Mouse (Mus musculus) liver, embryonic 12.5 days (tissue): ENCODE results near the gene Klk6. TPM values are rescaled to one million over a fixed set of nuclear protein-coding genes. Genes with fewer than 3 reads are reported as not detected.

Source experiments
- ATAC-seq: fragments of 200-750 bp; cut with Nextera tagmentation; 2 replicates; pipeline ENCODE4 v1.8.0; 2017; ENCODE audit warnings: moderate number of reproducible peaks, mild to moderate bottlenecking, moderate library complexity
- H3K27ac ChIP-seq: fragments of 300-500 bp; sonication (generic); 2 replicates; pipeline ENCODE4 v1.5.1; 2016; ENCODE audit warnings: mild to moderate bottlenecking
- H3K27me3 ChIP-seq: fragments of 300-500 bp; sonication (generic); replicated peaks from 2 replicates; pipeline ENCODE4 v1.6.1; 2016; ENCODE audit warnings: mild to moderate bottlenecking, moderate library complexity
- H3K36me3 ChIP-seq: fragments of 300-500 bp; sonication (generic); 2 replicates; pipeline ENCODE4 v1.6.1; 2016; ENCODE audit warnings: mild to moderate bottlenecking, moderate library complexity
- H3K4me1 ChIP-seq: fragments of 300-500 bp; sonication (generic); 2 replicates; pipeline ENCODE4 v1.6.1; 2016
- H3K4me2 ChIP-seq: fragments of 300-500 bp; sonication (generic); 2 replicates; pipeline ENCODE4 v1.6.1; 2016; ENCODE audit warnings: mild to moderate bottlenecking, moderate library complexity
- H3K4me3 ChIP-seq: fragments of 300-500 bp; sonication (generic); 2 replicates; pipeline ENCODE4 v1.5.1; 2016; ENCODE audit warnings: mild to moderate bottlenecking, moderate library complexity
- H3K9ac ChIP-seq: fragments of 300-500 bp; sonication (generic); 2 replicates; pipeline ENCODE4 v1.6.1; 2016; ENCODE audit warnings: mild to moderate bottlenecking, moderate library complexity
- H3K9me3 ChIP-seq: fragments of 300-500 bp; sonication (generic); replicated peaks from 2 replicates; pipeline ENCODE4 v1.6.1; 2016; ENCODE audit warnings: mild to moderate bottlenecking, moderate library complexity
- WGBS: fragments of 180-500 bp; shearing (Covaris S2); methylation state at CpG from one replicate; pipeline ENCODE4 v1.1.7; 2016; ENCODE audit not compliant: insufficient replicate concordance; 5-methylcytosine and 5-hydroxymethylcytosine counted together
- polyA plus RNA-seq: library from polyadenylated mRNA; unstranded; fragments of >200 nt; fragmentation: Nextera tagmentation; extraction: Ambion mirVana; gene quantifications from 2 replicates; pipeline ENCODE4 v1.2.1, GENCODE M21; 2016

Klk6 gene
- polyA plus RNA-seq, 1 experiment from 2014 or later, result not detected

DNA sequence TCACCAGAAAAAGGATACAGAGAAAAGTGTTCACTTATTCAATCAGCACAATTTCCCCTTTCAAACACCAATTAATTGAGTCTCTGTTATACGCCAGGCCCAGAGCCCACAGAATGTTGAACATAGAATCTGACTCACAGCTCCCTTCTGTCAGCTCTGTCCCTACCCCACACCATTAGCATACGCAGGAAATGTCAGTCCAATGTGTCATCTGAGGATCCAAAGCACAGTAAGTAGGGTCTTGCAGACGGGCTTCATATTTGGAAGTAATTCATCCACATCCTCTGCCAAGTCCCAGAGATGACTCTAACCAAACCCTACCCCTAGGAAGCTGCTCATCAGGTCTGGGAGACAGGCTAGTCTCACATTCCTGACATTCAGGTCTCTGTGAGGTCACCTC is 36.2 kb upstream of the Klk6 start:
- Histone ChIP-seq H3K9ac (no peak overlapping the region), H3K36me3 (no peaks in the 10 kb centered on the region), H3K9me3 (no peaks in the 10 kb centered on the region), H3K4me3 (no peak overlapping the region), H3K27ac (no peak overlapping the region), H3K4me1 (no peaks in the 10 kb centered on the region), H3K27me3 (peaks cover 19% of the 10 kb centered on the region), H3K4me2 (no peak overlapping the region)
- WGBS, result 55% methylated on average over 3 of the region's 3 CpGs
- ATAC-seq, result no peak

DNA sequence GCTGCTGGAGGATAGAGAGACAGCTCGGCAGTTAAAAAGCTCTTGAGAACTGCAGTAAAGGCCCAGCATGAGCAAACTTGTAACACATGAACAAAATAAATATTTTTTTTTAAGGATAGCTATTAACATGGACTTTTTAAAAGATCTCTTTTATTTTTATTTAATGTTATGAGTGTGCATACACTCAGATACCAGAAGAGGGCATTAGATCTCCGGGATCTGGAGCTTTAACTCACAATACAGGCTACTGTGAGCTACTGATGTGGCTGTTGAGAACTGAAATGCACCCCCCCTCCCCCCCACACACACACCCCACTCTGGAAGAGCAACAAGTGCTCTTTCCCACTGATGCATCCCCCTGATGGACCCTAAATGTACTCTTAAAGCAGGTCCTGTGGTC is 35.0 kb upstream of the Klk6 start:
- H3K4me1 ChIP-seq, result no peaks in the 10 kb centered on the region
- 43% methylated on average over 2 of the region's 2 CpGs for whole genome bisulfite sequencing
- no peak overlapping the region for H3K4me3 ChIP-seq
- no peak overlapping the region for H3K27ac ChIP-seq
- H3K9me3 ChIP-seq, result no peaks in the 10 kb centered on the region
- peaks cover 7% of the 10 kb centered on the region; the same call in 1 of the 2 replicates for H3K27me3 ChIP-seq
- no peaks in the 10 kb centered on the region for H3K36me3 ChIP-seq
- H3K9ac ChIP-seq, result no peak overlapping the region
- H3K4me2 ChIP-seq, result no peak overlapping the region
- no peak for ATAC-seq

DNA sequence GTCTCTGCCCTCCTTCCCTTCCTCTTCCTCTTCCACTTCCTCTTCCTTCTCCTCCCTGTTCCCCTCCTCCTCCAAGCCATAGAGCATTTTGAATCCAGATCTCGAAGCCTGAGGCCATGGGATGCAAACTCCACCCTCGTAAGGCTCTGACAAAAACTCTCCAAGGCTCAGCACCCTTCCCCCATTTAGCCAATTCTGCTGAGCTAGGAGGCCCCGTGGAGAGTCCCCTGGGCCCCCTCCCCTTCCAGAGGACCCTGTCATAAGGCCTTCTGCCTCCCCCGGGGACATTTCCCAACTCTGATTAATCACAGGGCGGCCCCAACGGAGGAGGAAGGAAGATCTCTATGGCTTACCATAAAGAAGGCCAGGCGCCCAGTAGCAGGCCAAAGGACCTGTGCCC is 32.7 kb upstream of the Klk6 start, which contains the start of gene Klk9:
Klk9 (plus strand) TSS at position 301 of the 400 bp plus-strand sequence.
- Histone ChIP-seq H3K27me3 (peaks cover 18% of the 10 kb centered on the region), H3K9me3 (no peaks in the 10 kb centered on the region), H3K27ac (no peak within 1 kb of the TSS), H3K4me2 (no peak within 1 kb of the TSS), H3K9ac (no peak within 1 kb of the TSS), H3K4me3 (no peak within 1 kb of the TSS), H3K4me1 (peaks cover 3% of the 10 kb centered on the region; the same call in 1 of the 2 replicates), H3K36me3 (no peaks in the 10 kb centered on the region)
- no peak for ATAC-seq
- WGBS, result 42% methylated on average over 7 of the region's 7 CpGs

DNA sequence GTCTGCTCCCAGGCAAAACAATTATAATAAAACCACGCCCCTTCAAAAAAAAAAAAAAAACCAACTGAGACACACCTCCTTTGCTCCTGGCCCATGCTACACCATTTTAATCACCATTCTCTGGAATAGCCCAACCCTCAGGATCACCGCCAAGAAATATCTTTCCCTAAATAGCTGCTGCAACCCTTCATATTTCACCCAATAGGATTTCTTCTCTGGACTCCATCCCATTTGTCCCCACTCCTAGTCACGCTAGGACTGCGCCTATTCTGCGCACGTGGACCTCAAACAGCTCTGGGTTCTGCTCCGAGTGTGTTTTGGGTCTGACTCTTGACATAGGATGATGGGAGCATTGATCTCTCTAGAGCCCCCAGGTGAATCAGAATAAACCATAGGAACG is 27.9 kb upstream of the Klk6 start:
- Histone ChIP-seq H3K27me3 (peaks cover 37% of the 10 kb centered on the region), H3K27ac (no peak overlapping the region), H3K9ac (no peak overlapping the region), H3K4me1 (peaks cover 7% of the 10 kb centered on the region; the same call in 1 of the 2 replicates), H3K4me3 (peak overlapping the region; percentile 50), H3K4me2 (peak overlapping the region; percentile 67), H3K36me3 (no peaks in the 10 kb centered on the region), H3K9me3 (no peaks in the 10 kb centered on the region)
- 14% methylated on average over 8 of the region's 8 CpGs for WGBS
- ATAC-seq, result no peak

DNA sequence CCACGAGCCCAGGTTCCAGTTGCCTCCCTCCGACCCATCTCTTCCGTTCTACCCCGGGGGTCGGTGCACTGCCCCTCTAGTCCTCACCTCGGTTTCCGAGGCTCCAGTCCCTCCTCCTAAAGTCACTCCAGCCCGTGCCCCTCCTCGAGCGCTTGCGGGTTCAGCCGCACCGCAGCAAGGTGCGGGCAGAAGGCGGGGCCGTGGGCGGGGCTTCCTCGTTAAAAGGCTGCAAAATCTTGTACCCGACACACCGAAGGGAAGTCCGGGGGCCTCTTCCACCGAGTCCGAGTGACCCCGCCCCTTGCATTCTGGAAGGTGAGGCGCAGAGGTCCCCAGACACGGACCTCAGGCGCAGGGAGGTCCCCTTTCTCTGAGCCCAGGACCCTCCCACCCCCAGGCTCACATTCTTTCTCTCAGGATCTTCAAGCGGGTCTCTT is 26.9 kb upstream of the Klk6 start, which contains the start of gene Klk8:
Klk8 (plus strand) TSS at position 245 of the 437 bp plus-strand sequence.
- H3K9me3 ChIP-seq, result no peaks in the 10 kb centered on the region
- WGBS, result under 1% methylated on average over 28 of the region's 28 CpGs
- no peaks in the 10 kb centered on the region for H3K36me3 ChIP-seq
- peak within 1 kb of the TSS; percentile 50 for H3K4me3 ChIP-seq
- H3K9ac ChIP-seq, result no peak within 1 kb of the TSS
- ATAC-seq, result no peak
- peaks cover 37% of the 10 kb centered on the region for H3K27me3 ChIP-seq
- H3K4me1 ChIP-seq, result peaks cover 7% of the 10 kb centered on the region; the same call in 1 of the 2 replicates
- no peak within 1 kb of the TSS for H3K27ac ChIP-seq
- peak within 1 kb of the TSS; percentile 67 for H3K4me2 ChIP-seq

DNA sequence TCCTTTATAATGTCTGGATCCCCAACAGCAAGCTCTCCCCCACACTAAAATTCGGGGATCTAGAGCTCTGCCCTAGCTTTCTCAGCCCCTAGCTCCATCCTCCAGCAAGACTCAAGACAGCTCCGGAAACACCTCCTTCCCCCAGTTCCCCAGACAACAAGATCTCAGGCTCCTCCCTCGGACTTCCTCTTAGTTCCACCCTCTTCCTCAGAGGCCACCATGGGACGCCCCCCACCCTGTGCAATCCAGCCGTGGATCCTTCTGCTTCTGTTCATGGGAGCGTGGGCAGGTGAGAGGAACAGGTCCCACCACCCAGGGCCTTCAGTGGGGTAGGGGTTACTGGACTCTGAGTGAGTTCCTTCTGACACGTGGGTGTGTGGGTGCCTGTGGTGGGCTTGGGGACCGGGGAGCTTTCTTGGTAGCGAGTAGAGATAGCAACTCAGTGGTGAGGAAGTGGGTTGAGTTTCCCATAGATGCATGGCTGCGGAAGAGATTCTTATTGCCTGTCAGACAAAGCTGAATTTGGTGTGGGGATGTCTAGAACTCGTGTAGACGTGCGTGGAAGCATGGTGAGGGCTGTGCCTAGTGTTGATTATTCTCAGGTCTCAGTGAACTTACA is 26.3 kb upstream of the Klk6 start:
- peak; percentile 44; the same call in 1 of the 2 replicates for ATAC-seq
- Histone ChIP-seq H3K9me3 (no peaks in the 10 kb centered on the region), H3K27ac (no peak overlapping the region), H3K9ac (no peak overlapping the region), H3K27me3 (peaks cover 37% of the 10 kb centered on the region), H3K4me1 (peaks cover 7% of the 10 kb centered on the region; the same call in 1 of the 2 replicates), H3K36me3 (no peaks in the 10 kb centered on the region), H3K4me2 (peak overlapping the region; percentile 67), H3K4me3 (peak overlapping the region; percentile 50)
- 9% methylated on average over 13 of the region's 13 CpGs for WGBS

DNA sequence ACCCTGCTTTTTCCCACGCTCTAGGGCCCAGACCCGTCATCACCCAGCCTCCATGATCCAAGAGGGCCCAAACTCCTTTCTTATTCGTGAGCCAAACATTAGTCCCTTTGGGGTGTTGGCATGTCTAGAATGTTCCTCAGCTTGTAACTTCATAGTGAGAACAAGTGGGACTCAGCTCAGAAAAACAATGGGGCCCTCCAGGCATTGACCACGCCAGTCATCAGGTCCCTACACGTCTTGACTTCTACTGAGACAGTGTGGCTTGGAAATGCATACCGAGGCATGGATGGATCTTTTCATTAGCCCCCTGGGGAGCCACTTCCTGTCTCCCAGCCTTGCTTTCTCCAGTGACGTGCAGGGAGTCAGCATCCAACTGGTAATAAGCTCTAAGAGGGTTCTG is 24.4 kb upstream of the Klk6 start:
- WGBS, result 62% methylated on average over 7 of the region's 7 CpGs
- Histone ChIP-seq H3K4me2 (no peak overlapping the region), H3K27ac (no peak overlapping the region), H3K9me3 (no peaks in the 10 kb centered on the region), H3K4me1 (peaks cover 7% of the 10 kb centered on the region; the same call in 1 of the 2 replicates), H3K36me3 (0 out of 2 replicates have a peak, but pooled peaks cover 3% of the 10 kb centered on the region), H3K9ac (no peak overlapping the region), H3K27me3 (peaks cover 36% of the 10 kb centered on the region), H3K4me3 (no peak overlapping the region)
- no peak for ATAC-seq

DNA sequence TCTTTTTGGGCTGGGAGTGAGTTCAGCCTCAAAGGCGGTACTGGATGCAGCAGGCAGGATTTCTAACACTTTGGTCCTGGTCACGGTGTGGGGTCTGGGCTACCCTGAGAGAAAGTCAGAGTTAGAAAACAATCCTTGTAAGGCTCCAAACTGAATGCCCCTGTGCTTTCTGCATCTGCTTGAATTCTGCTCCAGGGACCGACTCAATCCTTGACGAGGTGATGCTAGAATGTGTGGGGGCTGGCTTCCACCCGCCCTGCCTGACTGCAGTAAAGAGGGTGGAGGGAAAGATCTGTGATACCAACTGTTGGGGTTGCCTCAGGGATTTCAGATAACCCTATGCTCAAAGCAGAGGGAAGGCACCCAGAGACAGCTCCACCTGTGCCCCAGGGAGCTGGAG is 13.3 kb upstream of the Klk6 start, which contains the start of gene Klk7:
Klk7 (plus strand) TSS at position 301 of the 400 bp plus-strand sequence.
- H3K27ac ChIP-seq, result no peak within 1 kb of the TSS
- no peaks in the 10 kb centered on the region for H3K4me1 ChIP-seq
- no peaks in the 10 kb centered on the region for H3K9me3 ChIP-seq
- H3K4me3 ChIP-seq, result no peak within 1 kb of the TSS
- no peak for ATAC-seq
- H3K36me3 ChIP-seq, result no peaks in the 10 kb centered on the region
- H3K27me3 ChIP-seq, result no peaks in the 10 kb centered on the region
- no peak within 1 kb of the TSS for H3K4me2 ChIP-seq
- 45% methylated on average over 5 of the region's 5 CpGs for WGBS
- H3K9ac ChIP-seq, result no peak within 1 kb of the TSS

DNA sequence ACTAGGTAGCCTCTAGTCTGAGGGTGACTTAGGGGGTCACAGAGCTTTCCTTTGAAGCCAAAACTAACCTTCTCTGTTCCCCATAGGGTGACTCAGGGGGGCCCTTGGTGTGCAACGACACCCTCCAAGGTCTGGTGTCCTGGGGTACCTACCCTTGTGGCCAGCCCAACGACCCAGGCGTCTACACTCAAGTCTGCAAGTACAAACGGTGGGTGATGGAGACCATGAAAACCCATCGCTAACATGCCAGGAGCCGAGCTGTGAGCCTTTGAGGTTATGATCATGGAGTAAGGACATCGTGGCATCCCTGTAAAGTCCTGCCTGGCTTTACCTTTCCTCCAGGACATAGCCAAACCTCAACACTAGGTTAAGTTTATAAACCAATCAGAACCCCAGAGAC is 9.1 kb upstream of the Klk6 start:
- WGBS, result 71% methylated on average over 7 of the region's 7 CpGs
- H3K4me3 ChIP-seq, result no peak overlapping the region
- ATAC-seq, result no peak
- H3K27me3 ChIP-seq, result no peaks in the 10 kb centered on the region
- no peaks in the 10 kb centered on the region for H3K9me3 ChIP-seq
- H3K9ac ChIP-seq, result no peak overlapping the region
- no peaks in the 10 kb centered on the region for H3K36me3 ChIP-seq
- H3K4me2 ChIP-seq, result no peak overlapping the region
- H3K27ac ChIP-seq, result no peak overlapping the region
- no peaks in the 10 kb centered on the region for H3K4me1 ChIP-seq

DNA sequence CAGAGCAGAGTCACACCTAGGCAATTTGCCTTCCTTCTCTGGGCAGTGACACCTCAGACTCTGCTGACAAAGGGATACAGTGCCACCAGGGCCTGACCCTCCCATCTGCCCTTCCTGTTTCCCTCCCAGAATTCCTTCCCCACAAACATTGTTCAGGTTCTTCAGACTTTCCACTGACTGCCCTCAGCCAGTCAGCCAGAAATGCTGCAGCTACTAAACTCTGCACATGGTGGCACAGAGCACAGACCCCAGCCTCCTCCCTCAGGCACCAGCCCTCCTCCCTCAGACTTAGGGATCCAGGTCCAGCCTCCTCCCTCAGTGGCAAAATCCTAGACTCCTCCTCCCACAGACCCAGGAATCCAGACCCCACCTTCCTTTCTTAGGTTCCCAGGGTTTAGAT is 7.6 kb upstream of the Klk6 start:
- Histone ChIP-seq H3K9me3 (no peaks in the 10 kb centered on the region), H3K9ac (no peak overlapping the region)
- no peak for ATAC-seq

DNA sequence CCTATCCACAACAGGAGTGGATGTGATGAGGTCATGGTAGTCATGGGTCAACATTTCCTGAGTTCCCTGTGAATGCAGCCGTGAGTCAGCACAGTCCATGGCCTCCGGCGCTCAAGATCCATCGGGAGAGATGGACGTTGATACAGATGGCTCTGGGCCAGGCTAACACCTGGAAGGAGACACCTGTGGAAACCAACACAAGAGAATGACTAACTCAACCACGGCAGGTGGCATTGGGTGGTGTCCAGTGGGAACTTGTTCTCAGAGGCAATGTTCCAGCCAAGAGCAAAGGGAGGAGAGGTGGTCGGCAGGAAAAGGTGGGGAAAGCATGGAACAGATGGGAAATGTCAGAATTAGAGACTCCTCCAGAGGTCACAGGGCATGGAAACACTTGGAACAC is 2.7 kb upstream of the Klk6 start:
- no peak overlapping the region for H3K9ac ChIP-seq
- 77% methylated on average over 7 of the region's 7 CpGs for WGBS
- H3K4me3 ChIP-seq, result no peak overlapping the region
- no peak for ATAC-seq
- H3K4me1 ChIP-seq, result no peaks in the 10 kb centered on the region
- no peaks in the 10 kb centered on the region for H3K36me3 ChIP-seq
- H3K27me3 ChIP-seq, result no peaks in the 10 kb centered on the region
- no peaks in the 10 kb centered on the region for H3K9me3 ChIP-seq
- H3K27ac ChIP-seq, result no peak overlapping the region
- H3K4me2 ChIP-seq, result no peak overlapping the region

More for the DNA sequence above, 7.6 kb upstream of the Klk6 start:
- Histone ChIP-seq H3K27ac (no peak overlapping the region), H3K4me1 (no peaks in the 10 kb centered on the region), H3K4me3 (no peak overlapping the region), H3K27me3 (no peaks in the 10 kb centered on the region), H3K36me3 (no peaks in the 10 kb centered on the region), H3K4me2 (no peak overlapping the region)

DNA sequence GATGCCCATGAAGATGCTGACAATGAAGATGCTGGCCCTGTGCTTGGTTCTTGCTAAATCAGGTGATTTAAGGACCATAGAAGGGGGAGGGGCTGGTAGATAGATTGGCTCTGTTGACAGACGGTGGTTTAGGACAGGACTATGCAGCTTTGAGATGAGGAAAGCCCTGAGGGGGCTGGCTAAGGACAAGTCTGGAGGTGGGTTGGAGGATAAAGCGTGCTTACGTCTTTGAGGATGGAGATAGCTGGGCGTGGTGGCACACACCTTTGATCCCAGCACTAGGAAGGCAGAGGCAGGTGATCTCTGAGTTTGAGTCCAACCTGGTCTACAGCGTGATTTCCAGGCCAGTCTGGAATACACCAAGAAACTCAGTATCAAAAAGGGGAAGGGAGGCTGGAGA is 1.8 kb downstream of the Klk6 start:
- no peak for ATAC-seq

DNA sequence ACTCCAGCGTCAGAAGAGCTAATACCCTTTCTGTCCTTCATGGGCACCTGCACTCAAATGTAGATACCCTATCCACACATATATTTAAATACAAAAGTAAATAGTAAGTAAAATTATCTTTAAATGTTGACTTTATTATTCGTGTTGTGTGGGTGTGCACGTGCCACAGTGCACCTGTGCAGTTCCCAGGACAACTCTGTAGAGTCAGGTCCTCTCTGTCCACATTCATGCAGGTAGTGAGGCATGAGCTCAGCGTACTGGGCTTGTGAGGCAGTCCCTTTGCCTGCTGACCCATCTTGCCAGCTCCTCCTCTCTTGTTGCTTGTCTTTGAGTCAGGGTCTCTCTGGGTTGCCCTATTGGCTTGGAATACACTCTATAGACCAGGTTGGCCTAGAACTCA is 3.4 kb downstream of the Klk6 start:
- H3K36me3 ChIP-seq, result no peaks in the 10 kb centered on the region
- no peak overlapping the region for H3K27ac ChIP-seq
- no peaks in the 10 kb centered on the region for H3K27me3 ChIP-seq
- no peaks in the 10 kb centered on the region for H3K4me1 ChIP-seq
- no peak overlapping the region for H3K9ac ChIP-seq
- H3K9me3 ChIP-seq, result no peaks in the 10 kb centered on the region
- 55% methylated on average over 4 of the region's 4 CpGs for WGBS
- ATAC-seq, result no peak
- H3K4me3 ChIP-seq, result no peak overlapping the region
- no peak overlapping the region for H3K4me2 ChIP-seq

More for the DNA sequence above, 1.8 kb downstream of the Klk6 start:
- WGBS, result 66% methylated on average over 5 of the region's 5 CpGs
- Histone ChIP-seq H3K27me3 (no peaks in the 10 kb centered on the region), H3K4me3 (no peak overlapping the region), H3K27ac (no peak overlapping the region), H3K4me1 (no peaks in the 10 kb centered on the region), H3K9ac (no peak overlapping the region), H3K4me2 (no peak overlapping the region), H3K36me3 (no peaks in the 10 kb centered on the region), H3K9me3 (no peaks in the 10 kb centered on the region)
